Mouse (Mus musculus): ENCODE data around the gene Col7a1.

DNA sequence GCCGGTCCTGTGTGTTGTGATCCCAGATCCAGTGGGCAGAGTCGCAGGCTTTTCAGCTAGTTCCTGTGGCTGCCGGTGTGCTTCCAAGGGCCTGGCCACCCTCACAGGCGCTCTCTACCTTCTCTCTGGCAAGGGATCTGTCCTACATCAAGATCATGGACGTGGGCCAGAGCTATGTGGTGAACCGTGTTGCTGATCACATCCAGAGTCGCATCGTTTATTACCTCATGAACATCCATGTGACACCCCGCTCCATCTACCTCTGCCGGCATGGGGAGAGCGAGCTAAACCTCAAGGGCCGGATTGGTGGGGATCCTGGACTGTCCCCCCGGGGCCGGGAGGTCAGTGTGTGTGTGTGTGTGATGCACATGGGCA lies 56.9 kb downstream of the Col7a1 start:
- TF ChIP-seq POLR2A (IDR thresholded peaks at IDR 0.05; ENCODE audit: extremely low read depth, insufficient read depth, low read length) (no peak), CTCF (IDR thresholded peaks at IDR 0.05; ENCODE audit: extremely low read depth, insufficient read depth, low read length) (no peak)

Data from cortical plate, adult 2 months (tissue).